Mouse (Mus musculus) urinary bladder, postnatal 36 days (tissue): ENCODE data around the gene Clybl.

Source experiments
- DNase-seq, 2 experiments: peaks; one replicate each; pipeline ENCODE4 v3.0.0; 2022; ENCODE audit warnings: low spot score in 2 of 2, mixed read lengths in 1 of 2

The Clybl gene

DNA sequence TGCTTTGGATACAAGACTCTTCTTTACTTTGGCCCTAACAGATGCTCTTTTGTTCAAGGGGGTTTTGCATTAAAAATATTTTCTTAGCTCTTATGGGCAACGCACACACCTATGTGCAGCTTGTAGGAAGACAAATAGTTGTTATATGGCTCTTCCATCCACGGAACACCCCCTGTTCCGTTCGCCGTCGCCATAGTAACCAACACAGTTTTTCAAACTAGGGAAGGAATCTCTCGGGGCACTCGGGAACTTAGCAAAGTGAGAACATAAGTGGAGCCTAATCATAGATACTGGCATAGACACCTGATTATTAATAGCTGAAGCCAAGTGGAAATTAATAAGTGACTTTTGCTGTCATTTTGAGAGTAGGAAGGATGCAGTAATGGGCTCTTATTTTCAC is 123.6 kb downstream of the Clybl start:
- DNase-seq, result no peak

- DNase-seq, result no peak
Observed at GRCm38 (mm10) chr14:122312415-122312814, 130.9 kb downstream of the Clybl start.

DNA sequence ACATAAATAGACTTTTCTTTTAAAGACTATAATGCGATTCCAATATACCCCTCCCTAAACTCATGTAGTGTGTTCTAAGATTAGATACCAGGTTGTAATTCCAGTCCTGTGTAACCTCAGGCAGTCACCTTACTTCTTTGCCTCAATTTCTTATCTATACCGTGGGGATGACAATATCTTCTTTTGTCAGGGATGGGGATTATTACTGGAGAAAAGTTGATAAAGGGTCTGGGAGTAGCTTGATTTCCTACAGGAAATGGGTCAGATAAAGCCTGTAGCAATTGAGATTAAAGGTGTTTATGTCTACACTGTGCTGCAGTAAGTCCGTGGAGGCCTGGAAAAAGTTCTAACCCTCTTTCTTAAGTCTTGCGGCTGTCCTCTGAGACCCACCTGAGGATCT is 131.8 kb downstream of the Clybl start:
- DNase-seq, result no peak

DNA sequence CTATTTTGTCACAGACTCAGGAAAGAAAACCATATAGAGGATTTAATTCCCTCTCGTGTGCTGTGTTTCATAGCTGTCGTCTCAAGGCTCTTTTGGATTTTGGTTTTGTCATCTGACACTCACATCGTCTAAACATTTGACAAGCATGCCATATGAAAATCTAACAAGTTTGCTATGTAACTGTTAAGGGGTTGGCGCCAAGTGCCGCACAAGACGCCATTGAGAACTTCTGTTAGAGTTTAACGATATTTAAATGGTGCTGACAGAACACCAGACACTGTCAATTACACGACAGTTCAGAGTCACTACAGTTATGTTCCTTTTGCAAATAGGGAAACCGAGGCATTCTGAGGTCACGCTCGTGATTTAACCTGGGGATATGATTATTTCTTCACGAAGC is 134.2 kb downstream of the Clybl start:
- DNase-seq, result no peak

GRCm38 (mm10) chr14:122322136-122322535 is 140.6 kb downstream of the Clybl start:
- DNase-seq, result no peak

DNA sequence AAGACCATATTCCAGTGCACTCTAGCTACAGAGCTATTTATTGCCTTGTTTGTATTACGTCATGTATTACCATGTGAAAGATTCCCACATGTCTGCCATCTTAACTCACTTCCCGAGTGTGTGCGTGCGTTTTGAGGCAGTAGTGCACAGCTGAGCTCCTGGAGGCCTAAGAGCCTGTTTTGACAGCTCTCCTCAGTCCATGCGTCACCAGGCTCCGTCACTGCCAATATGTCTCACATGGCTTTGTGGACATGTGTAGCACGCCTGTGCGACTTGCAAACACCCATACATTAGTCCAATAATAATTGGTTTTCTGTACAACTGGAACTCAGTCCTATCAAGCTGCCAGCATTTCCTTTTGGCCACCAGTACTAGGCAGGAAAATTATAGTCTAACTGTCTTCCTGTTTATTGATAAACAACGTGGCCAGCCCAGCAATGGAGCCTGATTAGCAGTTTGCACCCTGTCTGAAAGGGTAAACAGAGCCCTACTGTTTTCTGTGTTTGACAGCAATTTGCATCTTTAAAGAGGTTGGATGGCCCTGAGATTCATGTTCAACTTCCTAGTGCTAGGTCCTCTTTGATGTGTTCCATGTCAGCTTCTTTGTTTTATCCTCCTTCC is 142.4 kb downstream of the Clybl start:
- DNase-seq, result no peak

- DNase-seq, result no peak
Observed at GRCm38 (mm10) chr14:122330136-122330535, 148.6 kb downstream of the Clybl start.

GRCm38 (mm10) chr14:122330716-122331115 is 149.2 kb downstream of the Clybl start:
- no peak for DNase-seq

GRCm38 (mm10) chr14:122331635-122332460 is 150.3 kb downstream of the Clybl start:
- no peak for DNase-seq

- DNase-seq, result no peak
Observed at GRCm38 (mm10) chr14:122336957-122337356, 155.5 kb downstream of the Clybl start.

- DNase-seq, result no peak
Observed at GRCm38 (mm10) chr14:122338784-122339183, 157.3 kb downstream of the Clybl start.

DNA sequence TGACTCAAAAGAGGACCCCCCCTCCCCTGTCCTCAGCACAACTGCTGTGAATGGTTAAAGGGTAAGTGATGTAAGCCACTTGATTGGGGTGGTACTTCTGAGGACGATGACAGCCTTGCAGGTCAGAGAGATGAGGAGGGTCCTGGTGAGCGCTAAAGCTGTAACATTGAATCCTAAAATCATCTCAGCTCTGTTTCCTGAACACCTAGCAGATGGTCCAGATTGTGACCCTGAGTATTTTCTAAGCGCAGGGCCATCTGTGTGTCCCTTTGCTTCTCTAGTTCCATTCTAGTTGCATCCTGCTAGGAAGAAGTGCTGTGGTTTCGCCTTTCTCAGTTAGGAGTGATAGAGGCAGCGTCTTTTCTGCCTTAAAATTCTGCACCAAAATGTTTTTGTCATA is 158.6 kb downstream of the Clybl start:
- no peak for DNase-seq

GRCm38 (mm10) chr14:122341591-122342360 is 160.3 kb downstream of the Clybl start:
- no peak for DNase-seq

GRCm38 (mm10) chr14:122344272-122345224 is 163.0 kb downstream of the Clybl start:
- DNase-seq, result no peak

- DNase-seq, result no peak
Observed at GRCm38 (mm10) chr14:122348069-122348468, 166.6 kb downstream of the Clybl start.

- no peak for DNase-seq
Observed at GRCm38 (mm10) chr14:122349326-122349725, 167.8 kb downstream of the Clybl start.

GRCm38 (mm10) chr14:122349761-122350160 is 168.3 kb downstream of the Clybl start:
- DNase-seq, result no peak

- DNase-seq, result no peak
Observed at GRCm38 (mm10) chr14:122350766-122351165, 169.3 kb downstream of the Clybl start.

GRCm38 (mm10) chr14:122357316-122357715 is 175.8 kb downstream of the Clybl start:
- no peak for DNase-seq

- no peak for DNase-seq
Observed at GRCm38 (mm10) chr14:122358592-122358991, 177.1 kb downstream of the Clybl start.

DNA sequence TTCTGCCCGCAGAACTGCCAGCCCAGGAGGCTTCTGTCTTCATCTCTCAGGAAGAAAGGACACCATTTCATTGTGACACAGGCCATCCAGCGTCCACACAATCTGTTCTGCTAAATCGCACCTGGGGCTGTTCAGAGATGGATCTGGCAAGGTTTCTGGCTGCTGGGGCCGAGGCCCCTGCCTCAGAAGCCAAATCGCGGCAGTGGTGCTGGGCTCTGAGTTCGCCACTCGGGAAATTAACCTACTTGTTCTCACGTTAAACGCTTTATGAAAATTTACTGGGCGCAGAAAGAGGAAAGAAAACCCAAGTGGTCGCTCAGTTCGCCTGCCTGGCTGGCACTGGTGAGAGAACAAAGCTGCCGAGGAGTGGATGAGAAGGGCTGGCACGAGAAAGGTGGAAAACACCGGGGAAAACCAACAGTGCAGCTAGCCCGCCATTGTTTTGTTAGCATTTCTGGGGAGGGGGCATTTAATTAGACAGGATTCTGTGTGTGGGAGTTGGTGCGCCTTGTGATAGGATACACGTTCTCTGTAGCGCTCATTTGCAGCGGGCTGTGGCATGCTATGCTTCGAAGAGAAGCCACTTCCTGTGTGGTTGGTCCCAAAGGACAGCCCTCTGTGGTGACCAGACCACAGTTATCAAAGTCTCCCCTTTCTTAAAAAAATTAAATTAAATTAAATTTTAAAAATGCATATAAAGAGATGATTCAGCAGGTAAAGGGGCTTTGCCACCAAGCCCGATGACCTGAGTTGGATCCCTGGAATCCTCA is 177.8 kb downstream of the Clybl start:
- no peak for DNase-seq
